Mouse (Mus musculus) heart, embryonic 16.5 days (tissue): ENCODE data around the gene Tmem209. TPM values are rescaled to one million over a fixed set of nuclear protein-coding genes. Genes with fewer than 3 reads are reported as not detected.

ENCODE experiments used
- ATAC-seq: fragments of 200-750 bp; cut with Nextera tagmentation; replicated peaks from 2 replicates; pipeline ENCODE4 v1.8.0; 2017; ENCODE audit warnings: moderate number of reproducible peaks; ENCODE audit not compliant: insufficient read depth, low FRiP score; ENCODE audit errors: extremely low read depth
- H3K27ac ChIP-seq: fragments of 300-500 bp; sonication (generic); 2 replicates; pipeline ENCODE4 v1.5.1; 2014; ENCODE audit warnings: mild to moderate bottlenecking, low read length, control low read depth, moderate library complexity
- H3K27me3 ChIP-seq: fragments of 300-500 bp; sonication (generic); 2 replicates; pipeline ENCODE4 v1.6.1; 2014; ENCODE audit warnings: low read length, mixed read lengths; ENCODE audit not compliant: control insufficient read depth, insufficient read depth
- H3K36me3 ChIP-seq: fragments of 300-500 bp; sonication (generic); 2 replicates; pipeline ENCODE4 v1.6.1; 2014; ENCODE audit not compliant: control insufficient read depth, insufficient read depth
- H3K4me1 ChIP-seq: fragments of 300-500 bp; sonication (generic); 2 replicates; pipeline ENCODE4 v1.6.1; 2014; ENCODE audit warnings: low read length, mixed read lengths; ENCODE audit not compliant: control insufficient read depth, insufficient read depth
- H3K4me2 ChIP-seq: fragments of 300-500 bp; sonication (generic); 2 replicates; pipeline ENCODE4 v1.6.1; 2014; ENCODE audit warnings: low read depth, mild to moderate bottlenecking, control low read depth, low read length
- H3K4me3 ChIP-seq: fragments of 300-500 bp; sonication (generic); 2 replicates; pipeline ENCODE4 v1.5.1; 2014; ENCODE audit warnings: mild to moderate bottlenecking, control low read depth, low read length
- H3K9ac ChIP-seq: fragments of 300-500 bp; sonication (generic); 2 replicates; pipeline ENCODE4 v1.6.1; 2014; ENCODE audit warnings: low read length, control low read depth
- H3K9me3 ChIP-seq: fragments of 300-500 bp; sonication (generic); replicated peaks from 2 replicates; pipeline ENCODE4 v1.6.1; 2016; ENCODE audit warnings: low read length; ENCODE audit not compliant: control insufficient read depth
- WGBS: fragments of 180-500 bp; shearing (Covaris S2); extraction: QIAGEN DNeasy Blood & Tissue Kit; methylation state at CpG from one replicate; pipeline ENCODE4 v1.1.7; 2014; 5-methylcytosine and 5-hydroxymethylcytosine counted together
- polyA plus RNA-seq: library from polyadenylated mRNA; unstranded; fragments of >200 nt; fragmentation: Nextera tagmentation; extraction: Ambion mirVana; gene quantifications from 2 replicates; pipeline ENCODE4 v1.2.1, GENCODE M21; 2015

Gene Tmem209
- polyA plus RNA-seq, 1 experiment from 2014 or later = 27.6 TPM

GRCm38 (mm10) chr6:30550496-30551192 lies 41.1 kb upstream of the Tmem209 start:
- Histone ChIP-seq H3K4me3 (no peak overlapping the region), H3K27ac (no peak overlapping the region), H3K4me2 (no peak overlapping the region), H3K9me3 (no peaks in the 10 kb centered on the region), H3K27me3 (no peaks in the 10 kb centered on the region), H3K9ac (no peak overlapping the region), H3K4me1 (peaks cover 30% of the 10 kb centered on the region), H3K36me3 (no peaks in the 10 kb centered on the region)
- 76% methylated on average over 7 of the region's 7 CpGs for WGBS
- no peak for ATAC-seq

GRCm38 (mm10) chr6:30549231-30549761 lies 39.7 kb upstream of the Tmem209 start:
- Histone ChIP-seq H3K4me3 (no peak overlapping the region), H3K4me2 (peak overlapping the region; percentile 13; the same call in 1 of the 2 replicates), H3K27me3 (no peaks in the 10 kb centered on the region), H3K27ac (peak overlapping the region; percentile 59), H3K9ac (peak overlapping the region; percentile 12), H3K9me3 (no peaks in the 10 kb centered on the region), H3K4me1 (peaks cover 38% of the 10 kb centered on the region), H3K36me3 (no peaks in the 10 kb centered on the region)
- ATAC-seq = no peak
- 41% methylated on average over 15 of the region's 15 CpGs for WGBS

- peak overlapping the region; percentile 57 for H3K9ac ChIP-seq
- H3K36me3 ChIP-seq = no peaks in the 10 kb centered on the region
- 34% methylated on average over 9 of the region's 9 CpGs for WGBS
- H3K27me3 ChIP-seq = no peaks in the 10 kb centered on the region
- ATAC-seq = no peak
- peak overlapping the region; percentile 9 for H3K27ac ChIP-seq
- H3K9me3 ChIP-seq = no peaks in the 10 kb centered on the region
- H3K4me3 ChIP-seq = peak overlapping the region; percentile 40
- H3K4me2 ChIP-seq = peak overlapping the region; percentile 63
- H3K4me1 ChIP-seq = peaks cover 41% of the 10 kb centered on the region
These were observed 38.2 kb upstream of the Tmem209 start for GRCm38 (mm10) chr6:30547656-30548306.

- 1% methylated on average over 16 of the region's 17 CpGs for WGBS
- no peaks in the 10 kb centered on the region for H3K36me3 ChIP-seq
- 0 out of 2 replicates have a peak, but pooled peaks have one; percentile 41 for ATAC-seq
- peaks cover 38% of the 10 kb centered on the region for H3K4me1 ChIP-seq
- no peaks in the 10 kb centered on the region for H3K9me3 ChIP-seq
- peak overlapping the region; percentile 91 for H3K27ac ChIP-seq
- peak overlapping the region; percentile 63 for H3K4me2 ChIP-seq
- H3K27me3 ChIP-seq = no peaks in the 10 kb centered on the region
- peak overlapping the region; percentile 40 for H3K4me3 ChIP-seq
- peak overlapping the region; percentile 57 for H3K9ac ChIP-seq
These were observed 37.7 kb upstream of the Tmem209 start for GRCm38 (mm10) chr6:30547274-30547645.

- Histone ChIP-seq H3K4me2 (peak overlapping the region; percentile 63), H3K36me3 (no peaks in the 10 kb centered on the region), H3K9me3 (no peaks in the 10 kb centered on the region), H3K27me3 (no peaks in the 10 kb centered on the region), H3K4me3 (peak overlapping the region; percentile 40), H3K27ac (peak overlapping the region; percentile 91), H3K4me1 (peaks cover 38% of the 10 kb centered on the region), H3K9ac (peak overlapping the region; percentile 57)
- ATAC-seq = no peak
- 19% methylated on average over 17 of the region's 17 CpGs for WGBS
These were observed 37.1 kb upstream of the Tmem209 start for GRCm38 (mm10) chr6:30546571-30547273.

- no peaks in the 10 kb centered on the region for H3K36me3 ChIP-seq
- H3K9me3 ChIP-seq = no peaks in the 10 kb centered on the region
- peak overlapping the region; percentile 91 for H3K27ac ChIP-seq
- ATAC-seq = peak; percentile 84
- 42% methylated on average over 7 of the region's 7 CpGs for WGBS
- H3K4me2 ChIP-seq = peak overlapping the region; percentile 20
- no peaks in the 10 kb centered on the region for H3K27me3 ChIP-seq
- peak overlapping the region; percentile 12; the same call in 1 of the 2 replicates for H3K9ac ChIP-seq
- no peak overlapping the region for H3K4me3 ChIP-seq
- peaks cover 38% of the 10 kb centered on the region for H3K4me1 ChIP-seq
These were observed 36.1 kb upstream of the Tmem209 start for GRCm38 (mm10) chr6:30545689-30546088.

- Histone ChIP-seq H3K27ac (no peak overlapping the region), H3K27me3 (no peaks in the 10 kb centered on the region), H3K4me2 (no peak overlapping the region), H3K9ac (no peak overlapping the region; the same call in 1 of the 2 replicates), H3K4me3 (no peak overlapping the region), H3K4me1 (peaks cover 32% of the 10 kb centered on the region), H3K9me3 (0 out of 2 replicates have a peak, but pooled peaks cover 3% of the 10 kb centered on the region), H3K36me3 (no peaks in the 10 kb centered on the region)
- ATAC-seq = no peak
- WGBS = 59% methylated on average over 8 of the region's 8 CpGs
These were observed 34.3 kb upstream of the Tmem209 start for GRCm38 (mm10) chr6:30543851-30544250.

GRCm38 (mm10) chr6:30543077-30543476 lies 33.5 kb upstream of the Tmem209 start:
- H3K27ac ChIP-seq = no peak overlapping the region
- H3K27me3 ChIP-seq = no peaks in the 10 kb centered on the region
- no peak overlapping the region for H3K4me3 ChIP-seq
- H3K9me3 ChIP-seq = 0 out of 2 replicates have a peak, but pooled peaks cover 3% of the 10 kb centered on the region
- ATAC-seq = no peak
- peaks cover 30% of the 10 kb centered on the region for H3K4me1 ChIP-seq
- WGBS = 44% methylated on average over 12 of the region's 12 CpGs
- H3K9ac ChIP-seq = no peak overlapping the region
- no peaks in the 10 kb centered on the region for H3K36me3 ChIP-seq
- H3K4me2 ChIP-seq = no peak overlapping the region
